Mouse (Mus musculus): ENCODE data around the gene Tatdn2.

- no peak for TF ChIP-seq CTCF (IDR thresholded peaks at IDR 0.05; ENCODE audit: borderline replicate concordance, insufficient read depth, low read depth, low read length)
- no peak for TF ChIP-seq POLR2A (IDR thresholded peaks at IDR 0.05; ENCODE audit: borderline replicate concordance, insufficient read depth, low read length)
Observed at GRCm38 (mm10) chr6:113690008-113690399, 6.8 kb upstream of the Tatdn2 start.
